Mouse (Mus musculus): ENCODE measurements at regions not wholly inside any gene's neighbourhood (a gene's known extent, or its start where the extent isn't known, plus 50 kb on each side); places are given as distances from the start of the nearest gene placed in this dataset. TPM values are rescaled to one million over a fixed set of nuclear protein-coding genes. Genes with fewer than 3 reads are reported as not detected.

DNA sequence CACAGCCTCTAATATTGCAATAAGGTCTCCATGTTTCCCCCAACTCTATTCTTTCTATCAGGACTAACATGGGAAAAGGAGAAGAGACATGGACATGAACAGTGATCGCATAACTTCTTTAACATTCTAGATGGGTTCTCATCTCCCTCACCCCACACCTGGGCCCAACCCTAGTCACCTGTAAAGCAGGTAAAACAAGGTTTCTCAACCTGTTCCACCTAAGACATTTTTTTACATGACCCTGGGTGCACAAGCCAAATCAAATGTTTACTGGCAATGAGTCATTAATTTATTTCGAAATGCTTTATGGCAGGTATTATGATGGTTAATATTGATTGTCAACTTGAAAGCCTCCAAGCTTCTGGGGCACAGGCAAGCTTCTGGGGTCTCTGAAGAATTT lies 640.4 kb downstream of the Sox6 start:
- H3K4me1 ChIP-seq, result no peaks in the 10 kb centered on the region
- H3K9me3 ChIP-seq, result no peaks in the 10 kb centered on the region
- H3K36me3 ChIP-seq, result no peaks in the 10 kb centered on the region
- WGBS, result 95% methylated on average over 2 of the region's 2 CpGs
- no peak overlapping the region for H3K4me2 ChIP-seq
- no peak overlapping the region for H3K27ac ChIP-seq
- H3K27me3 ChIP-seq, result no peaks in the 10 kb centered on the region
- H3K4me3 ChIP-seq, result no peak overlapping the region
- ATAC-seq (ENCODE audit: insufficient number of reproducible peaks, insufficient read depth, low FRiP score, low TSS enrichment, low read depth), result no peak
- no peak overlapping the region for H3K9ac ChIP-seq

DNA sequence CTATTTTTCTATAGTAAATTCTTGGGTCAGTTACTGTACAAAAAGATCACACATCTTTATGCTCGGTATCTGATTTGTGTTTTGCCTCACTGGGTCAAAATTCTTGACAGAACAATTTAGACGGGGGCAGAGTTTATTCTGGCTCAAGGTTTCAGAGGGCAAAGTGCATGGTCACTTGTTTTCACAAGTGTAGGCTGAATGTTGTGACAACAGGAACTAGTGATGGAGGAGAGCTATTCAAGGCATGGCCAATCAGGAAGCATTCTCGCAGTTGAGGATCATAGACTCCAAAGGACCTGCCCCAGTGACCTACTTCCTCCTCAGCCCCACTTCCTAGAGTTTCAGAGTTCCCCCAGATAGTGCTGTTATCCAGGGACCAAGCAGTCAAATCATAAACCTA lies 639.1 kb downstream of the Sox6 start:
- H3K36me3 ChIP-seq, result no peaks in the 10 kb centered on the region
- peaks cover 5% of the 10 kb centered on the region; the same call in 1 of the 2 replicates for H3K27me3 ChIP-seq
- no peak overlapping the region for H3K27ac ChIP-seq
- no peaks in the 10 kb centered on the region for H3K9me3 ChIP-seq
- WGBS, result 41% methylated on average over 3 of the region's 3 CpGs
- no peak for ATAC-seq (ENCODE audit: insufficient number of reproducible peaks, insufficient read depth, low FRiP score, low TSS enrichment, low read depth)
- H3K4me1 ChIP-seq, result no peaks in the 10 kb centered on the region
- H3K4me2 ChIP-seq, result no peak overlapping the region
- H3K4me3 ChIP-seq, result no peak overlapping the region
- H3K9ac ChIP-seq, result no peak overlapping the region

DNA sequence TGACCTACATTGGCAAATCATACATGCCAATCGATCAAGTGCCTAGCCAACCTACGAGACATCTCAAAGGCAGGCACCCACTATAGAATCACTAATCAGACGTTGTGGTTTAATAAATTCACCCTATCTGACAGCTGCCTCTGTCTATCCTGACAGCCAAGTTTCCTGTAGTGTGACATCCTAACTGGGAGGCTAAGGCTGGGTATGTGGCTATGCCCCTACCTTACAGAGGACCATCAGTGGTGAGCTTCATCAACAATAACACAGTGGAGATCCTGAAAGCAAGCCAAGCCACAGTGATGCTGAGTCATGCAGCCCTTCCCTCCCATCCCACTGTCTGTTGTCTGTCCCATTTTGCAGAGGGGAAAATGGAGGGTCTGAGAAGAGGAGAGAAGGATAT lies 630.7 kb downstream of the Sox6 start:
- Histone ChIP-seq H3K9ac (no peak overlapping the region), H3K27ac (no peak overlapping the region), H3K4me2 (no peak overlapping the region), H3K9me3 (no peaks in the 10 kb centered on the region), H3K27me3 (peaks cover 21% of the 10 kb centered on the region), H3K36me3 (no peaks in the 10 kb centered on the region), H3K4me1 (peaks cover 14% of the 10 kb centered on the region), H3K4me3 (no peak overlapping the region)
- ATAC-seq (ENCODE audit: insufficient number of reproducible peaks, insufficient read depth, low FRiP score, low TSS enrichment, low read depth), result no peak
- 82% methylated on average over 3 of the region's 3 CpGs for WGBS

DNA sequence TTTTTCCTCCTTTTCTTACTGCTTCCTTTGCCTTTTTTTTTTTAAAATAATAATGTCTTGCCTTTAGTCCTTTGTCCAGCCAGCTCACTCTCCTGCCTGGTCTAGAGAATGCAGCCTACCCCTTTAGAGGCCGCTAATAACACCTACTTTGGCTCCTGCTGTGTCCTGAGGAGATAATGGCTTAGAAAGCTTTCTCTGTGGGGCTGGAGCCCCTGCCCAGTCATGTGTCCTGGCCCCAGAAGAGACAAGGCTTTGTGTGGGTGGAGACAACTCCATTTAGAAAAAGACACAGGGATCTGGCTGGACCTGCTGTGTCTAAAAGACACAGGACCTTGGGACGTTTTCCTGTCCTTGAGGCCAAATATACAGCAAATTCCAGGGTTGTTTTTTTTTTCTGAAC lies 629.7 kb downstream of the Sox6 start:
- H3K9ac ChIP-seq, result no peak overlapping the region
- no peak overlapping the region for H3K27ac ChIP-seq
- WGBS, result 41% methylated on average over 2 of the region's 2 CpGs
- no peak overlapping the region for H3K4me2 ChIP-seq
- H3K4me1 ChIP-seq, result peaks cover 14% of the 10 kb centered on the region
- H3K9me3 ChIP-seq, result no peaks in the 10 kb centered on the region
- H3K36me3 ChIP-seq, result no peaks in the 10 kb centered on the region
- peaks cover 21% of the 10 kb centered on the region for H3K27me3 ChIP-seq
- no peak overlapping the region for H3K4me3 ChIP-seq
- no peak for ATAC-seq (ENCODE audit: insufficient number of reproducible peaks, insufficient read depth, low FRiP score, low TSS enrichment, low read depth)

DNA sequence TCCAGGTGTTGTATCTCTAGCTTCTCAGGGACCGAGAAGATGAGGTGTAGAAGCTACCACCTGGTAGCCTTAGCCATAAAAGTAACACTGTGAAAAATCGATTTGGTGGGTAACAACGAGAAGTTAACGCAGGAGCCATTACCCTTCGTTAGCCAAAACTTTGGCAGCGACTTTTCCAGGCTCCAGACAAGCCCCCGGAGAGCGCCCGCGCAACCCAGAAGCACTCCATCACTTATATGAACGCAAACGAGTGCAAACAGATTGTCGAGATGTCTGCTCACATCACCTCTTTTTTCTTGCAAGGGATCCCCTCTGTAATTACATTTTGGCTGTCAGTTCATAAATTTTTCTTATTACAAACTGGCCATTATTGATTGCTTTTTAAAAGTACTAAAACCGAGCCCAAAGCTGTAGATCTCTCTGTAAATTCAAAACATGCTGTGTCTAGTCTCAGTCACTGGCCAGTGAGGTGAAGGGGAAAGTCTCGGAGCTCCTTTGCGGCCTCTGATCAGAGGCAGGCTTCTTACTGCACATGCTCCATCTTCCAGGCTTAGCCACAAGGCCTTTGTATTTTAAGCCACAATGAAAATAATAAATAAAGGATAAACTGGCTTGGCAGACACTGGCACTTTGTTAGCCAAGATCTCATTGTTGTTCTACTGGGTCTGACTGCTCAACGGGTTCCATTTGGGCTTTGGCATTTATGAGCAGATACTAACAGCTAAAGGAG lies 627.9 kb downstream of the Sox6 start:
- Histone ChIP-seq H3K4me3 (no peak overlapping the region), H3K36me3 (no peaks in the 10 kb centered on the region), H3K9me3 (no peaks in the 10 kb centered on the region), H3K4me2 (no peak overlapping the region), H3K27me3 (peaks cover 16% of the 10 kb centered on the region), H3K9ac (no peak overlapping the region), H3K27ac (0 out of 2 replicates have a peak overlapping the region, but pooled peaks have one; percentile 1), H3K4me1 (peaks cover 21% of the 10 kb centered on the region)
- no peak for ATAC-seq (ENCODE audit: insufficient number of reproducible peaks, insufficient read depth, low FRiP score, low TSS enrichment, low read depth)
- WGBS, result 70% methylated on average over 17 of the region's 17 CpGs

DNA sequence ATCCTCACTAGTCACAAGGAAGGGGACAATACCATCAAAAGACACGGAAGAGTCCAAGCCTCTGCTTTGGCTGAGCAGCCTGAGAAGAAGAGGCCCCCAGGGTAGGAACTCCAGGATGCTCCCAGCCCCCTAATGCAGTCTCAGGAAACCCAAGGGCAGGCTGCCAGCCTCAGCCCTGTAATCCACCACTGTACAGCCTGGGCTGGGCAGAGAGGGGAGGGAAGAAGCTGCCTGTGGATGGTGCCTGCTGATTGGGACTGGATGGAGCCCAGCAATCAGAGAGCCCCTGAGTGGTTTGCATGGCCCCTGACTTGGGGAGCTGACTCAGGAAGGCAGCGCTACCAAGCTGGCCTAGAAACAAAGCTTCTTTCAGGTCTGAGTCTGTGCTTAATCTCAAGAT lies 627.1 kb downstream of the Sox6 start:
- Histone ChIP-seq H3K4me3 (no peak overlapping the region), H3K9ac (no peak overlapping the region), H3K36me3 (no peaks in the 10 kb centered on the region), H3K4me1 (peaks cover 21% of the 10 kb centered on the region), H3K27me3 (peaks cover 21% of the 10 kb centered on the region), H3K27ac (peak overlapping the region; percentile 82), H3K9me3 (no peaks in the 10 kb centered on the region), H3K4me2 (no peak overlapping the region)
- ATAC-seq (ENCODE audit: insufficient number of reproducible peaks, insufficient read depth, low FRiP score, low TSS enrichment, low read depth), result peak; percentile 89
- WGBS, result 37% methylated on average over 2 of the region's 2 CpGs

DNA sequence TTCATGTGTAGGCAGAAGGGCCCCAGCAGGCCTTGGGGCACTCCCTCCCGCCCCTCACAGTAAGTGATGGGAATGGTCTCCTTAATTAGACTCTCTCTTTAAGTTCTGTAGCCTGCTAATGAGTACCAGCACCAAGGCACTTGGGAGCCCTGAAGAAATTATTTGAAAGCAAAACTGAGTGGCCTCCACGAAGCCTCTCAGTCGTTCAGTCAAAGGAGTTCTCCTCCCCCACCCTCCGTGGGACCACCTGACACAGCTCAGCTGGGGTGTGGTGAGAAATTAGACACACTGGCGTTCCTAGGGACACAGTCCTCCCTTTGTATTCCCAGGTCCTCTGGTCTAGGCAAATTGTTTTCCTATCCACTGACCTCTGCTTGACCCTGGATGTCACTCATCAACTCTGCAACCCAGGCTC lies 623.4 kb downstream of the Sox6 start:
- Histone ChIP-seq H3K4me1 (peaks cover 27% of the 10 kb centered on the region), H3K4me3 (no peak overlapping the region), H3K9me3 (no peaks in the 10 kb centered on the region), H3K27ac (no peak overlapping the region), H3K27me3 (peaks cover 7% of the 10 kb centered on the region; the same call in 1 of the 2 replicates), H3K9ac (no peak overlapping the region), H3K4me2 (no peak overlapping the region), H3K36me3 (no peaks in the 10 kb centered on the region)
- no peak for ATAC-seq (ENCODE audit: insufficient number of reproducible peaks, insufficient read depth, low FRiP score, low TSS enrichment, low read depth)
- 10% methylated on average over 5 of the region's 5 CpGs for WGBS

Small RNAs in the stretch of these regions (microRNA-seq; reads per million reads assigned to microRNA genes)
- gene Gm27684, result not detected

Measured in embryonic facial prominence, embryonic 13.5 days (tissue).